Mouse (Mus musculus) ES-Bruce4 (cell line): ENCODE data around the gene C4bp. TPM values are rescaled to one million over a fixed set of nuclear protein-coding genes. Genes with fewer than 3 reads are reported as not detected.

Experiments
- H3K27ac ChIP-seq: 2 replicates; pipeline ENCODE4 v1.5.1; 2012; ENCODE audit warnings: low read length, inconsistent platforms; ENCODE audit not compliant: insufficient read depth
- H3K27me3 ChIP-seq: 2 replicates; pipeline ENCODE4 v1.6.1; 2012; ENCODE audit warnings: mild to moderate bottlenecking, low read length, inconsistent platforms; ENCODE audit not compliant: control insufficient read depth, poor library complexity, insufficient read depth, severe bottlenecking
- H3K36me3 ChIP-seq: 2 replicates; pipeline ENCODE4 v1.6.1; 2012; ENCODE audit warnings: inconsistent platforms, mild to moderate bottlenecking, low read length, moderate library complexity; ENCODE audit not compliant: control insufficient read depth, poor library complexity, insufficient read depth, severe bottlenecking
- H3K4me1 ChIP-seq: one replicate; pipeline ENCODE4 v1.8.1; 2011; ENCODE audit warnings: low read length; ENCODE audit not compliant: control insufficient read depth, insufficient read depth
- H3K4me3 ChIP-seq: 2 replicates; pipeline ENCODE4 v1.5.1; 2011; ENCODE audit warnings: low read depth, mild to moderate bottlenecking, low read length
- H3K9ac ChIP-seq: 2 replicates; pipeline ENCODE4 v1.6.1; 2012; ENCODE audit warnings: low read depth, mild to moderate bottlenecking, inconsistent platforms; ENCODE audit not compliant: poor library complexity, severe bottlenecking
- H3K9me3 ChIP-seq: replicated peaks from 2 replicates; pipeline ENCODE4 v1.6.1; 2012; ENCODE audit warnings: mild to moderate bottlenecking, low read length, inconsistent platforms; ENCODE audit not compliant: control insufficient read depth, poor library complexity, insufficient read depth, severe bottlenecking
- CTCF ChIP-seq: IDR thresholded peaks from one replicate; pipeline ENCODE4 v1.8.1; 2011; ENCODE audit warnings: low read depth, low read length
- EP300 ChIP-seq: IDR thresholded peaks from 2 replicates; pipeline ENCODE4 v1.6.1; 2011; ENCODE audit warnings: low read depth, low read length; ENCODE audit not compliant: insufficient read depth
- POLR2A ChIP-seq: IDR thresholded peaks from one replicate; pipeline ENCODE4 v1.8.1; 2011; ENCODE audit warnings: low read length; ENCODE audit not compliant: insufficient read depth
- polyA plus RNA-seq: library from polyadenylated mRNA; stranded (reverse); fragments of >200 nt; gene quantifications from 2 replicates; pipeline ENCODE4 v1.2.4, GENCODE M21; 2011; ENCODE audit warnings: low read depth; ENCODE audit not compliant: missing spikeins, insufficient read depth, insufficient read length

The C4bp gene
- polyA plus RNA-seq, 1 experiment = not detected

DNA sequence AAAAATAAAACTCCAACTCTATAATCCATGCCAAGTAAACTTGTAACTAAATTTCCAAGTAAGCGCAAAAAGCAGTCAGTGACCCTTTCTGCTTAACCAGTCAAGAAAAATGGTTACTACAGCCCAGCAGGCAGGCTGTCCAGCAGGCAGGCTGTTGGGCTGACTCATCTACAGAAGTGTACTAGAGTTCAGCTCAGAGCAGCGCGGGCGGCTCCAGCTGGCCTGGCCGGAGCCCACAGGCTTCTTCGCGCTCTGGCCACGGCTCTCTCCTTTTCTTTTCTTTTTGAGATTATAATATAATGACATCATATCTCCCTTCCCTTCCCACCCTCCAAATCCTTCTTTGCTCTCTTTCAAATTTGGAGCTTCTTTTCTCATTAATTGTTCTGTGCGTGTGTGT, 72.8 kb downstream of the C4bp start:
- no peak overlapping the region for H3K9ac ChIP-seq
- TF ChIP-seq POLR2A = no peak
- TF ChIP-seq CTCF = no peak
- no peak for TF ChIP-seq EP300
- no peaks in the 10 kb centered on the region for H3K27me3 ChIP-seq
- H3K27ac ChIP-seq = no peak overlapping the region
- no peak overlapping the region for H3K4me3 ChIP-seq
- H3K36me3 ChIP-seq = no peaks in the 10 kb centered on the region
- no peaks in the 10 kb centered on the region for H3K4me1 ChIP-seq
- H3K9me3 ChIP-seq = no peaks in the 10 kb centered on the region

Other genes with a start within 250 kb of the C4bp start
- gene Cd55b, start 238.6 kb downstream of the C4bp start, polyA plus RNA-seq = 1.1 TPM in 1 of 2 replicates, not detected in the other
- gene Cd55, start 198.9 kb downstream of the C4bp start, polyA plus RNA-seq = 36.3 and 39.8 TPM in 2 replicates
- not detected in 2 replicates for gene Zp3r, start 32.0 kb downstream of the C4bp start, polyA plus RNA-seq
- gene Gm29427, start 54.2 kb upstream of the C4bp start, polyA plus RNA-seq = 0.35 and 0.40 TPM in 2 replicates
- 6.2 and 8.1 TPM in 2 replicates for gene Yod1, start 55.7 kb upstream of the C4bp start, polyA plus RNA-seq
- 9.7 and 11.5 TPM in 2 replicates for gene Pfkfb2, start 67.6 kb upstream of the C4bp start, polyA plus RNA-seq
- gene AA986860, start 70.3 kb upstream of the C4bp start, polyA plus RNA-seq = 3.3 and 3.5 TPM in 2 replicates
- gene Fcamr, start 139.3 kb upstream of the C4bp start, polyA plus RNA-seq = not detected in 2 replicates
- not detected in 2 replicates for gene Pigr, start 165.1 kb upstream of the C4bp start, polyA plus RNA-seq
- not detected in 2 replicates for gene Fcmr, start 204.0 kb upstream of the C4bp start, polyA plus RNA-seq
- not detected in 2 replicates for gene Il24, start 225.8 kb upstream of the C4bp start, polyA plus RNA-seq
- not detected in 2 replicates for gene Il20, start 249.8 kb upstream of the C4bp start, polyA plus RNA-seq